Mouse (Mus musculus) kidney, embryonic 16.5 days (tissue): ENCODE data around the gene Trank1. TPM values are rescaled to one million over a fixed set of nuclear protein-coding genes. Genes with fewer than 3 reads are reported as not detected.
A peak's percentile ranks its signal among the peaks of the same experiment; 100 is the strongest.

Experiments
- ATAC-seq: fragments of 200-750 bp; cut with Nextera tagmentation; 2 replicates; pipeline ENCODE4 v1.8.0; 2017; ENCODE audit warnings: moderate TSS enrichment; ENCODE audit not compliant: low FRiP score, low TSS enrichment
- H3K27ac ChIP-seq: fragments of 300-500 bp; sonication (generic); 2 replicates; pipeline ENCODE4 v1.5.1; 2014; ENCODE audit warnings: low read length
- H3K27me3 ChIP-seq: fragments of 300-500 bp; sonication (generic); 2 replicates; pipeline ENCODE4 v1.6.1; 2014; ENCODE audit warnings: low read length, control low read depth, mixed read lengths; ENCODE audit not compliant: insufficient read depth
- H3K36me3 ChIP-seq: fragments of 300-500 bp; sonication (generic); 2 replicates; pipeline ENCODE4 v1.6.1; 2014; ENCODE audit warnings: low read length, control low read depth, mixed read lengths; ENCODE audit not compliant: insufficient read depth
- H3K4me1 ChIP-seq: fragments of 300-500 bp; sonication (generic); 2 replicates; pipeline ENCODE4 v1.6.1; 2014; ENCODE audit warnings: low read length, control low read depth, mixed read lengths; ENCODE audit not compliant: insufficient read depth
- H3K4me2 ChIP-seq: fragments of 300-500 bp; sonication (generic); replicated peaks from 2 replicates; pipeline ENCODE4 v1.6.1; 2014; ENCODE audit warnings: low read depth, low read length
- H3K4me3 ChIP-seq: fragments of 300-500 bp; sonication (generic); 2 replicates; pipeline ENCODE4 v1.5.1; 2014; ENCODE audit warnings: mild to moderate bottlenecking, low read length
- H3K9ac ChIP-seq: fragments of 300-500 bp; sonication (generic); replicated peaks from 2 replicates; pipeline ENCODE4 v1.6.1; 2014; ENCODE audit warnings: low read length
- H3K9me3 ChIP-seq: fragments of 300-500 bp; sonication (generic); 2 replicates; pipeline ENCODE4 v1.6.1; 2016; ENCODE audit warnings: low read length, control low read depth
- WGBS: fragments of 180-500 bp; shearing (Covaris S2); extraction: QIAGEN DNeasy Blood & Tissue Kit; methylation state at CpG from one replicate; pipeline ENCODE4 v1.1.7; 2014; 5-methylcytosine and 5-hydroxymethylcytosine counted together
- polyA plus RNA-seq: library from polyadenylated mRNA; unstranded; fragments of >200 nt; fragmentation: Nextera tagmentation; extraction: Ambion mirVana; gene quantifications from 2 replicates; pipeline ENCODE4 v1.2.1, GENCODE M21; 2015

Trank1 gene
- polyA plus RNA-seq, 1 experiment from 2014 or later, result 0.37 TPM

DNA sequence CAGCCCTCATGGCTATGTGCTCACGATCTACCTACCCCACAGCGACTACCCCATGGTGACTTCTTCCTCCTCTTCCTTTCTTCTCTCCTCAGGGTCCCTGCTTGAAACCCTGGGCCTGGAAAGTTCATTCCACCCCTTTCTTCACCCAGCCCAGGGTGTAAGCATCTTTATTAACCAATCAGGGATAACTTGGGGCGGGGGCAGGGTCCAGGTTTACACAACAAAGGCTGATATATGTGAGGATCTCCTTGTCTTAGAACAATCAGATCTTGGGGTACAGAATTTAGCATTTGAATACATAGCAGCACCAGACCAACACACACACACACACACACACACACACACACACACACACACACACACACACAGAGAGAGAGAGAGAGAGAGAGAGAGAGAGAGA lies 26.5 kb upstream of the Trank1 start:
- no peak for ATAC-seq
- WGBS, result 44% methylated on average over 3 of the region's 3 CpGs
- no peak overlapping the region for H3K4me2 ChIP-seq
- no peak overlapping the region for H3K4me3 ChIP-seq
- H3K36me3 ChIP-seq, result no peaks in the 10 kb centered on the region
- H3K27me3 ChIP-seq, result no peaks in the 10 kb centered on the region
- H3K9me3 ChIP-seq, result no peaks in the 10 kb centered on the region
- peaks cover 7% of the 10 kb centered on the region for H3K4me1 ChIP-seq
- no peak overlapping the region for H3K27ac ChIP-seq
- no peak overlapping the region for H3K9ac ChIP-seq

- Histone ChIP-seq H3K4me3 (no peak overlapping the region), H3K4me1 (peaks cover 7% of the 10 kb centered on the region), H3K9ac (no peak overlapping the region), H3K4me2 (no peak overlapping the region), H3K36me3 (no peaks in the 10 kb centered on the region), H3K27me3 (no peaks in the 10 kb centered on the region), H3K9me3 (no peaks in the 10 kb centered on the region), H3K27ac (no peak overlapping the region)
- no peak for ATAC-seq
- WGBS, result 33% methylated on average over 5 of the region's 5 CpGs
These were observed 25.9 kb upstream of the Trank1 start for GRCm38 (mm10) chr9:111285676-111286075.

DNA sequence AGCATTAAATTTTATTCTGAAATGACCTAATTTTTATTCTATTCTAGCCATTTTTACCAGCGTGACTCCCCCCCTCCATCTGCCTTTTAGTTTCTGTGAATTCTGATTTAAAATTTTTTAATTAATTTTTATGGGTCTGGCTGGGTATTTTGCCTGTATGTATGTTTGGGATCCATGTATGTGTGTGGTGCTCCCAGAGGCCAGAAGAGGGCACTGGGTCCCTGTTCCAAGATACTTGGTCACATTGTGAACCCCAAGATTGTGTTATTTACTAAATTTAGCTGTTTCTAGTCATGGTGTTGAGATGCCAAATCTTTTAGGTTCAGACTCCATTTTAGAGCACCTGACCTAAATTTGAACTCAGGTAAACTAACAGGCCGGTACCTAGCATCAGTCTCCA lies 25.1 kb upstream of the Trank1 start:
- H3K4me3 ChIP-seq, result no peak overlapping the region
- H3K4me2 ChIP-seq, result no peak overlapping the region
- WGBS, result 77% methylated on average over 2 of the region's 2 CpGs
- no peaks in the 10 kb centered on the region for H3K9me3 ChIP-seq
- H3K36me3 ChIP-seq, result no peaks in the 10 kb centered on the region
- no peaks in the 10 kb centered on the region for H3K27me3 ChIP-seq
- peaks cover 7% of the 10 kb centered on the region for H3K4me1 ChIP-seq
- ATAC-seq, result no peak
- no peak overlapping the region for H3K27ac ChIP-seq
- H3K9ac ChIP-seq, result no peak overlapping the region

DNA sequence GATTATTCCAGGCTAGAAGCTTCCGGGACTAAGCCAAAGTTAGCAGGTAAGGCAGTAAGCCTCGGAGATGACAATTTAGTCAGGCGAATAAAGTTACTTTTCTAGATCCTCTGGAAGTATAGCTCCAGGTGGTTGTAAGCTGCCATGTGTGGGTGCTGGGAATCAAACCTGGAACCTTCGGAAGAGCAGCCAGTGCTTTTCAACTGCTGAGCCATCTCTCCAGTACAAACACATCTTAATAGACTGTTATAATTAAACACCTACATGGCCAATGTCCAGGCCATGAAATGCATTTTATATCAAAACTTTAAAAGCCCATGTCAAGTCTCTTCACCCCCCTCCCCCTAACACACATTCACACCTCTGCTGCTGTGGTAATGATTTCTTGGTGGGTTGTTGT lies 23.6 kb upstream of the Trank1 start:
- no peaks in the 10 kb centered on the region for H3K9me3 ChIP-seq
- ATAC-seq, result no peak
- WGBS, result 89% methylated on average over 4 of the region's 4 CpGs

DNA sequence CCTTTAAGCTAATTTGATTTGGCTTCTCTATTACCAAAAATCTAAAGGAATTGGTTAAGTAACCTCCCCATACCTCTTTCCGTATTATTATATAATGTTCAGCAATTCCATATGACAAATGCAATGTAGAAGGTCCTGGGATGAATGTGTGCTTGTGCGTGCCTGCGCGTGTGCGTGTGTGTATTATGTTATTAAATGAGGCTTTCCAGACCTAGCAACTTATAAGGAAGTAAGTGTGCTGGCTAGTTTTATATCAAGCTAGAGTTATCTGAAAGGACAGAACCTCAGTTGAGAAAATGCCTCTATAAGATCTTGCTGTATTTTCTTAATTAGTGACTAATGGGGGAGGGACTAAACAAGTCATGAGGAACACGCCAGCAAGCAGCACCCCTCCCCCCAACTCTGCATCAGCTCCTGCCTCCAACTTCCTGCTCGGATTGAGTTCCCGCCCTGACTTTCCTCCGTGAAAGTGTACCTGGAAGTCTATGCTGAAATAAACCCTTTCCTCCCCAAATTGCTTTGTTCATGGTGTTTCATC lies 22.2 kb upstream of the Trank1 start:
- H3K36me3 ChIP-seq, result no peaks in the 10 kb centered on the region
- H3K4me1 ChIP-seq, result peaks cover 7% of the 10 kb centered on the region
- peak overlapping the region; percentile 14 for H3K4me3 ChIP-seq
- 49% methylated on average over 9 of the region's 9 CpGs for WGBS
- peak overlapping the region; percentile 46; the same call in 1 of the 2 replicates for H3K27ac ChIP-seq
- peak; percentile 62 for ATAC-seq
- no peaks in the 10 kb centered on the region for H3K27me3 ChIP-seq
- no peaks in the 10 kb centered on the region for H3K9me3 ChIP-seq
- peak overlapping the region; percentile 42 for H3K4me2 ChIP-seq
- H3K9ac ChIP-seq, result no peak overlapping the region; the same call in 1 of the 2 replicates

More for the DNA sequence above, 23.6 kb upstream of the Trank1 start:
- peaks cover 7% of the 10 kb centered on the region for H3K4me1 ChIP-seq
- no peaks in the 10 kb centered on the region for H3K36me3 ChIP-seq
- H3K27me3 ChIP-seq, result no peaks in the 10 kb centered on the region
- no peak overlapping the region for H3K27ac ChIP-seq
- no peak overlapping the region for H3K9ac ChIP-seq
- no peak overlapping the region for H3K4me3 ChIP-seq
- H3K4me2 ChIP-seq, result no peak overlapping the region

- Histone ChIP-seq H3K4me2 (peak overlapping the region; percentile 42), H3K27me3 (no peaks in the 10 kb centered on the region), H3K9me3 (no peaks in the 10 kb centered on the region), H3K4me1 (peaks cover 7% of the 10 kb centered on the region), H3K27ac (peak overlapping the region; percentile 46; the same call in 1 of the 2 replicates), H3K4me3 (peak overlapping the region; percentile 14), H3K9ac (no peak overlapping the region; the same call in 1 of the 2 replicates), H3K36me3 (no peaks in the 10 kb centered on the region)
- ATAC-seq, result peak; percentile 84
- WGBS, result 16% methylated on average over 21 of the region's 21 CpGs
These were observed 21.7 kb upstream of the Trank1 start for GRCm38 (mm10) chr9:111289832-111290339.

GRCm38 (mm10) chr9:111290539-111291100 lies 20.9 kb upstream of the Trank1 start:
- no peak overlapping the region for H3K9ac ChIP-seq
- H3K27me3 ChIP-seq, result no peaks in the 10 kb centered on the region
- no peak overlapping the region for H3K27ac ChIP-seq
- peaks cover 7% of the 10 kb centered on the region for H3K4me1 ChIP-seq
- no peak overlapping the region for H3K4me3 ChIP-seq
- H3K4me2 ChIP-seq, result no peak overlapping the region
- H3K9me3 ChIP-seq, result no peaks in the 10 kb centered on the region
- 0 out of 2 replicates have a peak, but pooled peaks have one; percentile 18 for ATAC-seq
- 75% methylated on average over 11 of the region's 11 CpGs for WGBS
- H3K36me3 ChIP-seq, result no peaks in the 10 kb centered on the region

- Histone ChIP-seq H3K27ac (no peak overlapping the region), H3K4me2 (no peak overlapping the region), H3K9ac (no peak overlapping the region), H3K27me3 (no peaks in the 10 kb centered on the region), H3K36me3 (no peaks in the 10 kb centered on the region), H3K4me1 (peaks cover 7% of the 10 kb centered on the region), H3K4me3 (no peak overlapping the region), H3K9me3 (no peaks in the 10 kb centered on the region)
- no peak for ATAC-seq
- WGBS, result 76% methylated on average over 4 of the region's 4 CpGs
These were observed 18.3 kb upstream of the Trank1 start for GRCm38 (mm10) chr9:111293234-111293633.

- no peak for ATAC-seq
- Histone ChIP-seq H3K36me3 (no peaks in the 10 kb centered on the region), H3K4me2 (no peak overlapping the region), H3K27me3 (no peaks in the 10 kb centered on the region), H3K4me1 (no peaks in the 10 kb centered on the region), H3K4me3 (no peak overlapping the region), H3K9me3 (no peaks in the 10 kb centered on the region), H3K9ac (no peak overlapping the region), H3K27ac (no peak overlapping the region)
- 94% methylated on average over 6 of the region's 6 CpGs for WGBS
These were observed 16.6 kb upstream of the Trank1 start for GRCm38 (mm10) chr9:111294911-111295310.

GRCm38 (mm10) chr9:111295323-111295722 lies 16.2 kb upstream of the Trank1 start:
- Histone ChIP-seq H3K4me1 (no peaks in the 10 kb centered on the region), H3K4me2 (no peak overlapping the region), H3K36me3 (no peaks in the 10 kb centered on the region), H3K4me3 (no peak overlapping the region), H3K9me3 (no peaks in the 10 kb centered on the region), H3K27ac (no peak overlapping the region), H3K27me3 (no peaks in the 10 kb centered on the region), H3K9ac (no peak overlapping the region)
- WGBS, result 73% methylated on average over 2 of the region's 2 CpGs
- ATAC-seq, result no peak
